Mouse (Mus musculus): Measurements from ENCODE around the gene Pthlh.
"Not testable (repeated sequence)": the region's sequence is repeated elsewhere in the genome, so short reads cannot be mapped to it uniquely, and the experiment has no call there.

Gene Pthlh

DNA sequence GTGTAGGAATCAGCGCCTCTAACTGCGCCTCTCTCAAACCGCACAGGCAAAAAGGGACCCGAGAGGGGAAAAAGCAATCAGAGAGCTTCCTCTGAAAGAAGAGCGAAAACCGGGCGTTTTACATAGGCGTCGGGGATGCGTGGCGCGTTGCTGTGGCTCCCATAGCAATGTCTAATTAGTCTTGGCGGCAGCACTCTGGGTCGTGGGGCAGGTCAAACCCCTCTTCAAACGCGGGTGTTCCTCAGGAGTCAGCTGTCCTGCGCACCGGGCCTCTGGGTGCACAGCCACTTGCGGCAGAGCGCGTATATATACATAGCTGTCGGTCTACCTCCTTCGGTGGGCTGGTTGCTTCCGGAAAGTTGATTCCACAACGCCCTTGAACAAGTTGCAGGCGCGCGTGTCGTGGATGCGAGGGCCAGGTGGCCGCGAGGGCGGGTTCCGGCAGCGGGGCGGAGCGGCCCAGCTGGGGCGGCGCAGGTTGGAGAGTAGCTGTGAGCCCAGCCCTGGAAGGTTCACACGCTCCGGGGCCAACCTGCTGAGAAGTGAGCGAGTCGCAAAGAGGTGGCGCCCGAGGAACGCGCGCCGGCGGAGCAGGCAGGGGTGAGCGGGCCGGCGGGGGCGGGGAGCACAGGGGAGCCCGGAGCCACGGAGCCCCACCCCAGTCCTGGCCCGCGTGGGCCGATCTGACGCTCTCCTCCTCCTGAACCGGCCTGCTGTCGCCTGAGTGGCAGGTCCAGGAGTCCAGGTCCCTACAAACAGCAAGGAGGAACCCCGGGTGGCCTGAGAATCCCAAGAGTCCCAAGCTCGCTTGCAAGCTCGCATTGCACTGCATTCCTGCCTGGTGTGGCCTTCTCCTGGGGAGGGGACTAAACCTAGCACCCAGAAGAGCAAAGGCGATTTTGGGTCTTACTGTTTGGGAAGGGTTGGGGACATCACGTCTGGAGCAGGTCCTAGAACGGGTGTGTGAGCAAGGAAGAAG is at the start of gene Pthlh:
Gene Pthlh (minus strand): TSS at position 597 of the 979 bp plus-strand sequence.
- DNase-seq: peak; percentile 20 to 39

DNA sequence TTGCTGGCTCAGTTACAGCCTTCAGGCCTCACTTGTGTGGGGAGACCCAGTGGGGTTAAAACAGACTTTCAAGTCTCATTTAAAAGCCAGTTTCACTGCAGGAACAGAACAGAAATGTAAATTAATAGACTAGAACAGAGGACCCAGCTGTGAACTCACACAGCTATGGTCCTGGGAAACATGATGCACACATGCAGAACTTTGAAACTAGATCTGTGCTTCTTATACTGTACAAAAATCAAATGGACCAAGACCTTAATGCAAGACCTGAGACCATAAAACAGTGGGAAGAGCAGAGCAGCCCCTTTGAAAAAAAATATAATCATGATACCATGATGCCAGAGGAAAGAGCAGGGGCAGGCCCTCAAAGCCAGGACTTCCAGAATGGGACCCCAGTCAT is 49.3 kb upstream of the Pthlh start:
- no peak for DNase-seq

DNA sequence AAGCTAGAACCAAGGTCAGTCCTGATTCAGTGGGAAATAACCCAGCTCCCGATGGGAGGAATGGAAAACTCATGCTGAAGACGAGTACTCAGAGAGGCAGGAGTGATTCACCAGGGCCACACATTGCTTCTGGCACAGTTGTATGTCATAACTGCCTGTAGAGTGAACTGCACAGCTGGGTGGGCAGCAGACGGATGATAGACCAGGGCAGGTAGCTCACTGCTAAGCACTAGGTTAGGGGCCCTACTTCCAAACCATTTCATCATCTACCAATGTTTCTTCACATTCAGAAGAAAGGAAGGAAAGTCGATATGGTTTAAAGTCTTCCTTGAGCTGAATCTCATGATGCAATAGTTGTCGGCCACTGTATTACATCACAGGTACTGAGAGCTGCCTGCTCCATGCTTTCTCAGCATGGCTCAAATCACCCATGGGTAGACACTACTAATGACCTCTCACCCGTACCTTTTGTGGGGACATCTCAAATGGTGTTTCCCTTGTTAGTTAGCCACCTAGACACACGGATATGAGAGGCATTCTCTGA is 46.5 kb upstream of the Pthlh start:
- DNase-seq: no peak

DNA sequence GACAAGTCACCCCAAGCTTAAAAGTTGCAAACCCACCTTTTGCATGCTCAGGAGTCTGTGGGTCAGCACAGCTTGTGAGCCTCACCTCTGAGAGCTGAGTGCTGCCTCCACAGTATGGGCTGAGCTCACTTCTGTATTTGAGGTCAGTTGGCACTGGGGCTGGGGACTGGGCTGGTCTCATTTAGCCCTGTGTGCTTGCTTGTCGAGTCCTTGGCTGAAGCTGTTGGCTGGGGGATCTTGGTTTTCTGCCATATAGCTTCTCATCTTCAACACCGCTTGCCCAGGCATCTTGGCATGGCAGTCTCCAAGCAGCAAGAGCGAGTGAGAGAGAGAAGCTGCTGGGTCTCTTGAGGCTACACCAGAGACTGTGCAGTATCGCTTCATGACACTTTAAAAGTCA is 46.1 kb upstream of the Pthlh start:
- DNase-seq: peak in 1 of 2 experiments; percentile 4

DNA sequence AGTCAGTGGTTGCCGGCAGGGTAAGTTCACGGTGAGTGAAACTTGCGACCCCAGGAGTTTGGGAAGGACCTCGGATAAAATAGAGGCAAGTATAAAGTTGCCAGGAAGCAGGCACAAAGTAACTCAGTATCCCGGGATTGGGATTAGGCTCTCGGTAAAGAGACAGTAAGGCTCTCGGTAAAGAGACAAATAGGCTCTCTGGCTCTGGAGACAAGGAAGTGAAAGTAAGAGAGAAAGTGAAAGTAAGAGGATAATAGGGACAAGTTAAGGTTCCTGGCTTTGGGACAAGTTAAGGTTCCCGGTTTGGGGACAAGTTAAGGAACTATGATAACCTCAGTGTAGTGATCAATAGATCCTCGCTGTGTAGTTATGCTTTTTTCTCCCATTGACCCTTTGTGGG is 40.3 kb upstream of the Pthlh start:
- not testable (repeated sequence) for DNase-seq

DNA sequence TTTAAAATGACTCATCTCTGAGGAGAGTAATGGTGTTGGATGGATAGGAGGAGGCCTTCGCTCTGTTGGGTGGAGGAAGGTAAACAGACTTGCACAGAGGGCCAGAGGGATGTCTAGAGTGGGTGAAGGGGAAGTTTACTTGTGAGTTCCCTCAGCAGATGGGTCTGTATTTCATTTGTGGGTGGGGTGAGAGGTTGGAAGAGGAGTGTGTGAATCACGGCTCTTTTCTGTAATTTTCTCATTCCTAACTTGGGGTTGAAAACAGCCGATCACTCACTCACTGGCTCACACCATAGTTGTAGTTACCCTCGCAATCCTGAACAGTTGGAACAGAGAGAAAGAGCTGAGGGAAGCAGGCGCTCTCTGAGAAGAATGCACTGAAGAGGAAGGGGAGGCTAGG is 35.6 kb upstream of the Pthlh start:
- no peak for DNase-seq

DNA sequence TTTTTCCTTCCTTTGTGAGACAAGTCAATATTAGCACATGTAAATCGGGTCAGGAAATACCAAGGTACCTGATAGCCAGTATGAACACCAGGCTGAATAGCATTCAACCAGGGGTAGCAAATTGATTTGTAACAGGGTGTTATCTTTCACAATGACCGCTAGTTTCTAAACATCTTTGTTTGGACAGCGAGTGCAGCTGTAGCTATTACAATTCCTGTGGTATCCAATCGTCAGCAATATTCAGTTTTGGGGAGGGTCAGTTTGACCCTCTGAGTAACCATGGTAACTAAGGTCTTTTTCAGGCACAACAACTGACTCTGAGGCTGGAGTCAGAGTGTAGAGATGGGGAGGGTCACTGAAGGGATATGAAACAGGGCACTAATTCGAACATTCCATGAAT is 15.3 kb upstream of the Pthlh start:
- DNase-seq: no peak

DNA sequence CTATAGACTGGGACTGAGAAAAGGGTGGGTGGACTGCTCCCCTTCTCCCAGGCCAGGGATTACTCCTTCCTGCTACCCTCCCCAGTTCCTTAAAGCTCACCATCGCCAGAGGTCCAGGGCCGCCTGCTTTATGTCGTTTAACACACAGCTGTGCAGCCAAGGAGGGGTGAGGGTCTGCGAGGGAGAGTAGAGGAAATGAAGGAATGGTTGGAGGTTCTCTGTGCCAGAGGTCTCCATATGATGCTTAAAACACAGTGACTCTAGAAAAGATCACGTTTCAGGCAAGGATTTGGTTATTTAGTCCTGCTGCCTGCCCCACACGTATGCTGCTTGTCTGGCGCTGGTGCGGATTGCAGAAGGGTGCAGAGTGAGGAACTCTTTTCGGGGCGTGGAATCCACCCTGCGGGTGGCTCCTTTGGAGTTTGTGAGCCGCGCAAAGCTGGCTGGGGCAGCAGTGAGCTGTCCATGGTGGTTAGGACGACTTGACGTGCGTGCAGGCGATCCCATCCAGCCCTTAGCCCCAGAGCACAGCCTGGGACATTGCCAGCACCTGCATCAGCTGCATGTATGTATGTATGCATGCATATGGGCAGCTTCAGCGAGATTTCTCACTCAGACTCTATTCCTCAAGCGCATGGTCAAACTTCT is 4.3 kb upstream of the Pthlh start:
- DNase-seq: no peak

DNA sequence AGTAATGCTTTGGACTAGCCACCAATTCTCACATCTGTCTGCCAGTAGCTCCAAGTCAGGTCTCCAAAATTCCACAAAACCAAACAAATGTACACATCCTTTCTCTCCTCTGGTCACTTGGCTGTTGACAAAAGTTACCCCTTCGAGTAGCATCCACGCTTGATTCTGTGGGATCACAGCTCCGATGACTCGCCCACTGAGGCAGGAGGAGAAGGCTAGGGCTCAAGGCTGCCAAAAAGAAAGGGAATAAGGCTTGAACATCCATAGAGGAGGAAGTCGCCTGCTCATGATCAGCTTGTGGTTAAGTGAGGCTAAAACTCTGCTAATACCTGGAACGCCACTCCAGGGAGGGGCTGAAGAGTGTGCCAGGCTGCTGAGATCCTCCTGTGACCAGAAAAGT is 2.5 kb upstream of the Pthlh start:
- DNase-seq: no peak

DNA sequence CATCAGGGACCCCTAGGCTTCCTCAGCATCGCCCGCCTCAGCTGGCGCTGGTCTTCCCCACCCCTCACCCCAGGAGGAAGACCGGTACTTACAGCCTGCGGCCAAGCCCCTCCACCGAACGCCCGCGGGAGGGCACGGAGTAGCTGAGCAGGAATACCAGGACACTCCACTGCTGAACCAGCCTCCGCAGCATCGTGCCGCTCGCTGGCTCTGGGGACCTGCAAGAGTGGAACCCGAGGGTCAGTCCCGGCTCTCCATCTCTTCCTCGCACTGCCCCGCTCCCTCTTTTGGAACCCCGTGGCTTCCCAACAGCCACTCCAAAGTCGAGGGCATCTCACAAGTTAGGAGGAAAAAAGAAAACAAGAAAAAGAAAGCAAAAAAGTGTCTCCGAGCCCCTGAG is 805 bp downstream of the Pthlh start:
- DNase-seq: no peak

DNA sequence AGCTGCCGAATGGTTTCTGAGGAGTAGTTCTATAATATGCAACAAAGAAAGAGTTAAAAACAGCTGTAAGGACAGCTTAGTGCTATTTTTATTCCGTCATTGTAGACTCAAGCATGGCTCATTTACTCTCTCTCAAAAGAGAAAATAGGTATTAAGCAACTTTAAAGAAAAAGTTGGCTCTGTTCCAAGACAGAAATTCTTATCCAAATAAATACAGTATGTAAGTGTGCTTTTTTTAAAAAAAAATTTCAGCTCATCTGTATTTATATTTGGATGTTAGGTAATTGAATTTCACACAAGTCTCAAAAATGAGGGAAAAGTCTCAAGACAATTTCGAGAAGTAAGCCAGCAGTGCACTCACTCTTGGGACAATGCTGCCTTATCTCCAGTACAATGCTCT is 2.4 kb downstream of the Pthlh start:
- no peak for DNase-seq

DNA sequence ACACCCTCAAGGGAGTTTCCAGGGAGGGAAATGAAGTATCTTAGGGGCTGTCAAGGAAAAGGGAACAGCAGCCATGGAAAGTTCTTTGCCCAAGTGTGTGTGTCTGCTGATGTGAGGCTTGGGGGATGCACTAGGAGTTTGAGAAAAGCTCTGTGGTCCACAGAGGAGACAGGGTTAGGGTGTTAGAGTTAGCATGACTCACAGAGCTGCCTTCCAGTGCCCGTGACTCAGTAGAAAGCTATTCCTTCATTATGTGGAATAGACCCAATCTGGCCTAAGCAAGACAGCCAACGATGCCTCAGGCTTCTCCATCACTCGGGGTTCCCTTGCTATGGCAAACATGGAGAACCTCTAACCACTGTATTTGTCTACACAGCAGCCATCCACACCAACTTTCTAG is 3.2 kb downstream of the Pthlh start:
- DNase-seq: no peak

DNA sequence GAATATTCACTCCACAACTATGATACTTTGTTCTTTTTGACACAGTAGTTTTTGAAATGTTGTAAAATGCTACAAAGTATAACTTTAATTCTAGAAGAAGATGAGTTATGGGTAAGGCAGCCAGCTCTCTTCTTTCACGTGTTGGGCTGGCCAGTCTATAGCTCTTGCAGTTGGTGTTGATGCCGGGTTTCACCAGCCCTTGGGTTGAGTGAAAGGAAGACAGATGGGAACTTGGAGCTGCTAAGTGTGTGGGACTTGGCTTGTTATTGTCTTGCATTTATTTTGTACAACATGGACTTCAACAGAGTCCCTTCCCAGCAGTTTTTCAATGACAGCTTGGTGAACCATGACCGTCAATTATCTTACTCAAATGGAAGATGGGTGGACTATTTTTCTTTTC is 16.2 kb downstream of the Pthlh start:
- DNase-seq: no peak

DNA sequence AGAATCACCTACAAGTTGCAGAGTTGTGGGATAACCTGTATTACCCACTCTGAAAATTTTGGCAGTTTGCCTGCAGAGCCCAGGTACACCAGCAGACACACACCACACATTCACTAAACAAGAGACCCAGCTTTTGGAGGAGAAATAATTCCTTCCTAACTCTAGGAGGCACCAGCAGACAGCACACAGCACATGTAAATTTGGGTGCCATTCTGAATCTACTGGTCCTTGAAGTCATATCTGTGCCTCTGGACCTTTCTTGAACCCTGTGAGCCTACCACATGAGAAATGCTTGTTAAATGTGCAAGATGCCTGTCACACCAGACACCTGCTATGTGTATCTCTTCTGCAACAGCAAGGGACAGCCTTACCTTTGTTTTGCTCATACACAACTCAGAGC is 19.7 kb downstream of the Pthlh start:
- no peak for DNase-seq

DNA sequence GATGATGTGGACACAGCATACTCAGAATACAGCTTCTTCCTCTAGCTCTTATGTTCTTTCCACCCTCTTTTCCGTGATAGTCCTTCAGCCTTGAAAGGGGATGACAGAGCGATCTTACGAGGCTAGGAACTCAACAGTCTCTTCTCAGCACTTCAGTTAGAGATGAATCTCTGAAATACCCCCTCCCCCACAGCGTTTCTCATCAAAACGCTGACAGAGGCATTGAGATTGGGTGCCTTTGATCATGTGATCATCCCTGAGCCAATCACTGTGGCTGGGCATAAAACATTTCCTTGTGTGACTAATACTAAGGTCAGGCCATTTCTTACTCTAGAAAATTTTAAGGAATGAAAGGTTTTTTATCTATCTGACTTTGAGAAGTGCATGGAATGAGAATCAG is 20.3 kb downstream of the Pthlh start:
- no peak for DNase-seq

DNA sequence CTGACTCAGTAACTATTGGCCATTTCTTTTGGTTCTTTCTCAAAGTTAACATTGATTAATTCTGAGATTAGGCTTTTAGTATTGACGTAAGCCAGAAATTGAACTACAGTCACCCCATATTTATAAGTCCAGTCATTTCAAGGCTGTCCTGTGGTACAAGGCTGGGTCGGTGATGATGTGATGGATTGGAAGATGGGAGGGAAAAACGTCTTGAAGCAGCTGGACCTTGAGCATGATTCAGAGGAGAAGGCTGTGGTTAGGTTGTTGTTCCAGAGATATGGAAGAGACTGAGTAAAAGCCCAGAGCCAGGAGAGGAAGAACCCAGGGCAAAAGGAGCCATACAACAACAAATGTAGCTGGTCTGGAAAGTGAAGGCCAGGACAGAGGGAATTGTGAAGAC is 22.4 kb downstream of the Pthlh start:
- DNase-seq: no peak

DNA sequence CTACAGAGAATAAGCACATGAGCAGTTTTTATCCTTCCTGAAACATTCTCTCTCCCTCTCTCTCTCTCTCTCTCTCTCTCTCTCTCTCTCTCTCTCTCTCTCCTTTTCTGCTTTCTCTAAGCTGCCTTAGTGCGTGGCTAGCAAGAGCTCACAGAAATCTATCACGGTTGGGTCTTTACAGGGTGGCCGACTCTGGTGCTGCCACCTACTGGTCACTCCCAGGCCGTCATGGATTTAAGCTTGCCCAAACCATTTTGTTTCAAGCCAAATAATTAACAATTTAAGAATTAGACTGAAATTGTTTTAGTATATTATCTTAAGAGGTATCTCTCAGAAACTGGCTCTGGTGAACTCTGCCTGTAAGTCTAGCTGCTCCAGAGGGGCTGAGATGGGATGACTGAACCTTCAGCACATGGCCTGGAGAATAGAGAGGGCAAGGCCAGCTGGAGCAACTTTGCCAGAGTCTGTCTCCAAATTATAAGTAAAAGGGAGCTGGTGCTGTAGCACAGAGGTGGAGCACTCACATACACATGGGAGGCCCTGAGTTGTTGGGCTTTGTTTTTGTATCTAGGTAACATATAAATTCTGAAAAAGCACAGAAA is 23.7 kb downstream of the Pthlh start:
- peak; percentile 35 to 44 for DNase-seq

DNA sequence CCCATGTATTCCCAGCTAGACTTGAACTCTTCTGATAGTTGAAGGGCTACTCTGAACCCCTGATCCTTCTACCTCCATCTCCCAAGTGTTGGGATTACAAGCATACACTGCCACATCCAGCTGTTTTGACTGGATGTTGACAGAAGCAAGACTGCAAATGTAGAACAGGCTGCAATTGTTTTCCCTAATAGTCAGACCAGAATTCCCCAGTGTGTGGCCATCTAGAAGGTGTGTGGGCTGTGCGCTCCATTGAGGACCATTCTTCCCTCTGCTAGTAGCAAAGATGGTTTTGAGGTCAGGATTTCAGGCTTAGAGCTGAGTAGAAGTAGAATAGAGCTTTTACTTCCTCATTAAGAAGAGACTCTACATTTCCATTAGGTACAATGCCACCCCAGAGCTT is 37.3 kb downstream of the Pthlh start:
- no peak for DNase-seq

DNA sequence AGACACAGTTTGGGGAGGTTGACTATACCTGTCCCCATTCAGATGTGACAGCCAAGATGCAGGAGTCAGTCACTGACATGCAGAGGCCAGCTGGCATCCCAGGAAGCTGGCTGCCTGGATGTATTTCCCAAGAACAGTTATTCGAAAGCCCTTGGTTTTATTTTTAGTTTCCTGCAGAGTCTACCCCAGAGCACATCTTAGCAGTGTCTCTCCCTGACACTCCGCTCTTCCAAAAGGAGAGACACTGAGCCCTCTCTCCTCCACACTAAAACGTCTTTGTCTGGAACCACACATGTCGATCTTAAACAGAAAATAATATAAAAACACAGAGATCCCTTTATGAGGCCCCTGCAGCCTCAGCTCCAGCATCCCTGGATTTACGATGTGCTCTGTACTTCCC is 44.9 kb downstream of the Pthlh start:
- DNase-seq: no peak

DNA sequence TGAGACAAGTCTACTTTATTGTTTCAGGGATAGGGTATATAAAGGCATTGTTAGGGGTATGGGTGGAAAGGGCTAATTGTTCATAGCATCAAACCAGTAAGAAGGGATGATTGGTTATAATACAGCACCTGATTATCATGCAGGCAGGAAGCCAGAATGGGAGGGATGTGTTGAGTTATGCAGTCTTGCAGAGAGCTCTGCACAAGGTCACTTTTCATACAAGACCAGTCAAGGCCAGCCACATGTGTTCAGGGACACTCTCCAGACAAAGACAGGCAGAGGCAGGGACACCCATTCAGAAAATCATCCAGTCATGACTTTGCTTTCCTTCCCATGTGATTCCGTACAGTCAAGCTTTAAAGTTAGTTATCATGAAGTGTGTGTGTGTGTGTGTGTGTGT is 47.8 kb downstream of the Pthlh start:
- no peak for DNase-seq

DNA sequence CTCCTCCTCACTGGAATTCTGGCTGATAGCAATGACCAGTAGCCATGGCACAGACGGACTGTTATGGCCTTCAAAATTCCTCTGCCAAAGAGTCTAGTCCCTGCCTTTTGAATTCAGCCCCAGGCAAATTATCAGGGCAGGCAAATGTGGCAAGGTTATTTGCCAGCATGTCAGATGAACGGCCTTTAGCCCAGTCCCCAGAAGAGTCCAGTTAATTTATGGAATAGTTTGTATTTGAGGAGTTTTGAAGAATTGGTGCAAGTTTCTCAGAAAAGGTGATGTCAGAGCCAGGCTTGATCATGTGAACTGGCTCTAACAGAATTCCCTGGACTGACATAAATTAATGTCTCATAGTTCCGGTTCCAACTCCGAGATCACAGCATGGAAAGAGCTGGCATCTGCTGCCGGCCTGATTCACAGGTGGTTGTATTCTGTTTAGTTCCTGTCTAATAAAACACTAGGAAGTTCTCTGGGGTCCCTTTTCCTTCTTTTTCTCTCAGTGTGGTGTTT is 56.1 kb downstream of the Pthlh start:
- DNase-seq: no peak

Measured in cerebellum, adult 18-20 months (tissue).